Mouse (Mus musculus): Measurements from ENCODE around the gene Cisd2. TPM values are rescaled to one million over a fixed set of nuclear protein-coding genes. Genes with fewer than 3 reads are reported as not detected.

The Cisd2 gene
- polyA plus RNA-seq, 1 experiment from 2014 or later, result 62.8 TPM

DNA sequence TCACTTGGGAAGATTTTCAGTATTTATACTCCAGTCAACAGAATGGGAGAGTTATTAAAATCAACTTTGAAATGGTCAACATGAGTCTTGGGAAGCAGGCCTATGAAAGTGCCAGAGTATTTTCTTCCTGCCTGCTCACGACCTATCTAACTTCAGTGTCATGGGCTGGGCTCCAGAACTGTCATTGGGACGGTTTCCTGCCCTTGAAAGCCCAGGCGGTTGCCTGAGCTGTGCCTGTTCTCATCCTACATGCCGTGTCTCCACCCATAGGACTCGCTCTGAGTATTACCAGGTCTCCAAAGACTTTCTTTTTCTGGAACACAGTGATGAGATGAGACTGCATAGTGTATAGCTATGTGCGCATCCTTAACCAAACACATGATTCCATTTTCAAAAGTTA, 30.5 kb downstream of the Cisd2 start:
- WGBS, result 76% methylated on average over 6 of the region's 6 CpGs
- H3K4me2 ChIP-seq (ENCODE audit: low read depth, low read length), result no peak overlapping the region
- H3K9ac ChIP-seq (replicated peaks; ENCODE audit: low read length), result no peak overlapping the region
- no peak overlapping the region for H3K27ac ChIP-seq (replicated peaks; ENCODE audit: low read depth, low read length)
- no peak overlapping the region for H3K4me3 ChIP-seq (ENCODE audit: low read depth, low read length)
- DNase-seq (ENCODE audit: low spot score) (no peak), ATAC-seq (replicated peaks; ENCODE audit: insufficient number of reproducible peaks, low FRiP score, low TSS enrichment, low read depth) (no peak)
- no peaks in the 10 kb centered on the region for H3K27me3 ChIP-seq (ENCODE audit: control insufficient read depth, insufficient read depth, low read length)
- H3K36me3 ChIP-seq (replicated peaks; ENCODE audit: control insufficient read depth, insufficient read depth, low read depth, low read length), result no peaks in the 10 kb centered on the region
- H3K9me3 ChIP-seq (replicated peaks; ENCODE audit: control insufficient read depth, low read length), result no peaks in the 10 kb centered on the region
- no peaks in the 10 kb centered on the region for H3K4me1 ChIP-seq (ENCODE audit: control insufficient read depth, insufficient read depth, low read length)

GRCm38 (mm10) chr3:135379868-135380267, 43.9 kb downstream of the Cisd2 start:
- DNase-seq (ENCODE audit: low spot score), result no peak
- no peak overlapping the region for H3K4me3 ChIP-seq (ENCODE audit: low read depth, low read length)
- no peak for ATAC-seq (replicated peaks; ENCODE audit: insufficient number of reproducible peaks, low FRiP score, low TSS enrichment, low read depth)

DNA sequence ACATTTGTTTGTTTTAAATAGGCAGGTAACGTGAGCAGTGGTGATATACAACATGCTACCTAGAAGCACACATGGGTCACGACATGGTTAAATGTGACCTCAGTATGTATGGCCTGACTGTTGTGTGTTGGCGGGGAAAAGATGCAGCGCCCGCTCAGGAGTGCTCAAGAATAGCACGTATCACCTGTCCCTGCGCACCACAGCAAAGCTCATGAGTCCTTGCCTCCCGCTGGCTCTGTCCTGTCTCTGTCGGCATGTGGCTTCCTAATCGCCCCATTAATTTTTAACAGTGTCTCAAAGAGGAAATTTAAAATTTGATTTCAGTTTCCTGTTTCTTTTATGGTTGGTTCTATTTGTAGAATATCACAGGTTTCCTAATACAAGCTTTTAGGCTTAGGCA, 46.3 kb downstream of the Cisd2 start:
- Histone ChIP-seq H3K4me3 (ENCODE audit: low read depth, low read length) (no peak overlapping the region), H3K27ac (replicated peaks; ENCODE audit: low read depth, low read length) (no peak overlapping the region), H3K27me3 (ENCODE audit: control insufficient read depth, insufficient read depth, low read length) (no peaks in the 10 kb centered on the region), H3K4me1 (ENCODE audit: control insufficient read depth, insufficient read depth, low read length) (no peaks in the 10 kb centered on the region), H3K4me2 (ENCODE audit: low read depth, low read length) (no peak overlapping the region), H3K9me3 (replicated peaks; ENCODE audit: control insufficient read depth, low read length) (no peaks in the 10 kb centered on the region), H3K36me3 (replicated peaks; ENCODE audit: control insufficient read depth, insufficient read depth, low read depth, low read length) (no peaks in the 10 kb centered on the region), H3K9ac (replicated peaks; ENCODE audit: low read length) (no peak overlapping the region)
- WGBS, result 86% methylated on average over 10 of the region's 10 CpGs
- DNase-seq (ENCODE audit: low spot score), result no peak
- ATAC-seq (replicated peaks; ENCODE audit: insufficient number of reproducible peaks, low FRiP score, low TSS enrichment, low read depth), result no peak

More at GRCm38 (mm10) chr3:135379868-135380267, 43.9 kb downstream of the Cisd2 start:
- WGBS, result 89% methylated on average over 4 of the region's 4 CpGs
- Histone ChIP-seq H3K9me3 (replicated peaks; ENCODE audit: control insufficient read depth, low read length) (no peaks in the 10 kb centered on the region), H3K4me1 (ENCODE audit: control insufficient read depth, insufficient read depth, low read length) (no peaks in the 10 kb centered on the region), H3K27me3 (ENCODE audit: control insufficient read depth, insufficient read depth, low read length) (no peaks in the 10 kb centered on the region), H3K4me2 (ENCODE audit: low read depth, low read length) (no peak overlapping the region), H3K36me3 (replicated peaks; ENCODE audit: control insufficient read depth, insufficient read depth, low read depth, low read length) (no peaks in the 10 kb centered on the region), H3K9ac (replicated peaks; ENCODE audit: low read length) (no peak overlapping the region), H3K27ac (replicated peaks; ENCODE audit: low read depth, low read length) (no peak overlapping the region)

DNA sequence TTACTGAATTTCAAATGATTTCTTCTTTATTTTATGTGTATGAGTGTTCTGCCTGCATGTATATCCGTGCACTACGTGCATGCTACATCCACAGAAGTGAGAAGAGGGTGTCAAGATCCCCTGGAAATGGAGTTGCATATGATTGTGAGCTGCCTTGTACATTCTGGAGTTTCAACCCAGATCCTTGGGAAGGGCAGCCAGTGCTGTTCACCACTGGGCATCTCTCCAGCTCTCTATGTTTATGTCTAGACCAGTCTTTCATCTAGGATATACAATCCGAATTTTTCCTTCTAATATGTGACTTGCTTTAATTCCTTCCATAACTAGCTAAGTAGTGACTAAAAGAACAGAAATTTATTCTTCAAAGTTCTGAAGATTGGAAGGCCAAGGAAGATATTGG, 47.9 kb downstream of the Cisd2 start:
- Histone ChIP-seq H3K27me3 (ENCODE audit: control insufficient read depth, insufficient read depth, low read length) (no peaks in the 10 kb centered on the region), H3K27ac (replicated peaks; ENCODE audit: low read depth, low read length) (no peak overlapping the region), H3K4me3 (ENCODE audit: low read depth, low read length) (no peak overlapping the region), H3K9me3 (replicated peaks; ENCODE audit: control insufficient read depth, low read length) (no peaks in the 10 kb centered on the region), H3K4me1 (ENCODE audit: control insufficient read depth, insufficient read depth, low read length) (no peaks in the 10 kb centered on the region), H3K4me2 (ENCODE audit: low read depth, low read length) (no peak overlapping the region), H3K36me3 (replicated peaks; ENCODE audit: control insufficient read depth, insufficient read depth, low read depth, low read length) (no peaks in the 10 kb centered on the region), H3K9ac (replicated peaks; ENCODE audit: low read length) (no peak overlapping the region)
- ATAC-seq (replicated peaks; ENCODE audit: insufficient number of reproducible peaks, low FRiP score, low TSS enrichment, low read depth) (no peak), DNase-seq (ENCODE audit: low spot score) (no peak)
- 87% methylated on average over 3 of the region's 3 CpGs for WGBS

DNA sequence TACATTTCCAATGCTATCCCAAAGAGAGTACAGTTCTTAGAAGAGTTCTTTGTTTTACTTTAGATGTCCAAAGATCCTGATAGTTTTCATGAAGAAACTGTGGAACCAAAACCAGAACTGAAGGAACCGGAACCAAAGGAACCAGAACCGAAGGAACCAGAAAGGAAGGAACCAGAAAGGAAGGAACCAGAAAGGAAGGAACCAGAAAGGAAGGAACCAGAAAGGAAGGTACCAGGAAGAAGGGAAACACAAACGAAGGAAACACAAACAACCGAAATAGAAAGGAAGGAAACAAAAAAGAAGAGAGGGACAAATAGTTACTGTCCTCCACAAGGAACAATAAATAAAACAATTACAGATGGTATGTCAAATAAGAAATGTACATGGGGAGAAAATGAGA, 66.3 kb downstream of the Cisd2 start:
- whole genome bisulfite sequencing, result 91% methylated on average over 4 of the region's 4 CpGs
- Histone ChIP-seq H3K4me3 (ENCODE audit: low read depth, low read length) (no peak overlapping the region), H3K36me3 (replicated peaks; ENCODE audit: control insufficient read depth, insufficient read depth, low read depth, low read length) (no peaks in the 10 kb centered on the region), H3K4me1 (ENCODE audit: control insufficient read depth, insufficient read depth, low read length) (no peaks in the 10 kb centered on the region), H3K27me3 (ENCODE audit: control insufficient read depth, insufficient read depth, low read length) (no peaks in the 10 kb centered on the region), H3K9me3 (replicated peaks; ENCODE audit: control insufficient read depth, low read length) (no peaks in the 10 kb centered on the region), H3K9ac (replicated peaks; ENCODE audit: low read length) (no peak overlapping the region), H3K4me2 (ENCODE audit: low read depth, low read length) (no peak overlapping the region), H3K27ac (replicated peaks; ENCODE audit: low read depth, low read length) (no peak overlapping the region)
- no peak for DNase-seq (ENCODE audit: low spot score)
- ATAC-seq (replicated peaks; ENCODE audit: insufficient number of reproducible peaks, low FRiP score, low TSS enrichment, low read depth), result no peak

Other genes starting within 250 kb of the Cisd2 start
- gene Cenpe, start 211.4 kb downstream of the Cisd2 start, polyA plus RNA-seq (2014; fragmentation: Nextera tagmentation; extraction: Ambion mirVana), result 48.1 and 56.1 TPM in 2 replicates
- gene Bdh2, start 142.7 kb downstream of the Cisd2 start, polyA plus RNA-seq (2014; fragmentation: Nextera tagmentation; extraction: Ambion mirVana), result 14.7 and 16.8 TPM in 2 replicates
- 3.5 and 5.5 TPM in 2 replicates for gene Slc9b2, start 116.2 kb downstream of the Cisd2 start, polyA plus RNA-seq (2014; fragmentation: Nextera tagmentation; extraction: Ambion mirVana)
- 0.63 TPM in 1 of 2 replicates, not detected in the other for gene Slc9b1, start 75.9 kb downstream of the Cisd2 start, polyA plus RNA-seq (2014; fragmentation: Nextera tagmentation; extraction: Ambion mirVana)
- 676 and 720 TPM in 2 replicates for gene Ube2d3, start 14.2 kb upstream of the Cisd2 start, polyA plus RNA-seq (2014; fragmentation: Nextera tagmentation; extraction: Ambion mirVana)
- 3.9 TPM in 2 replicates for gene Manba, start 61.7 kb upstream of the Cisd2 start, polyA plus RNA-seq (2014; fragmentation: Nextera tagmentation; extraction: Ambion mirVana)

All from embryonic facial prominence, embryonic 11.5 days (tissue).